Mouse (Mus musculus) stomach, postnatal 0 days (tissue): ENCODE measurements around the gene Olfr112. TPM values are rescaled to one million over a fixed set of nuclear protein-coding genes. Genes with fewer than 3 reads are reported as not detected.
"Not testable (repeated sequence)": the region's sequence is repeated elsewhere in the genome, so short reads cannot be mapped to it uniquely, and the experiment has no call there.

Experiments
- ATAC-seq: fragments of 200-750 bp; cut with Nextera tagmentation; 2 replicates; pipeline ENCODE4 v1.8.0; 2017; ENCODE audit not compliant: low FRiP score, low TSS enrichment
- DNase-seq: peaks from one replicate; pipeline ENCODE4 v3.0.0-alpha.2; 2016; ENCODE audit warnings: low spot score
- H3K27ac ChIP-seq: fragments of 300-500 bp; sonication (generic); replicated peaks from 2 replicates; pipeline ENCODE4 v1.5.1; 2014; ENCODE audit warnings: mild to moderate bottlenecking, control low read depth
- H3K27me3 ChIP-seq: fragments of 300-500 bp; sonication (generic); 2 replicates; pipeline ENCODE4 v1.6.1; 2014; ENCODE audit warnings: low read length; ENCODE audit not compliant: control insufficient read depth, insufficient read depth
- H3K36me3 ChIP-seq: fragments of 300-500 bp; sonication (generic); 2 replicates; pipeline ENCODE4 v1.6.1; 2014; ENCODE audit warnings: low read length, mixed read lengths; ENCODE audit not compliant: control insufficient read depth, insufficient read depth
- H3K4me1 ChIP-seq: fragments of 300-500 bp; sonication (generic); replicated peaks from 2 replicates; pipeline ENCODE4 v1.6.1; 2014; ENCODE audit warnings: antibody characterized with exemption; ENCODE audit not compliant: control insufficient read depth, insufficient read depth
- H3K4me2 ChIP-seq: fragments of 300-500 bp; sonication (generic); replicated peaks from 2 replicates; pipeline ENCODE4 v1.6.1; 2014; ENCODE audit warnings: low read depth, mild to moderate bottlenecking, control low read depth, moderate library complexity
- H3K4me3 ChIP-seq: fragments of 300-500 bp; sonication (generic); 2 replicates; pipeline ENCODE4 v1.5.1; 2014; ENCODE audit warnings: low read depth, low read length, control low read depth
- H3K9ac ChIP-seq: fragments of 300-500 bp; sonication (generic); 2 replicates; pipeline ENCODE4 v1.6.1; 2014; ENCODE audit warnings: mild to moderate bottlenecking, low read length, control low read depth, mixed read lengths
- H3K9me3 ChIP-seq: fragments of 300-500 bp; sonication (generic); 2 replicates; pipeline ENCODE4 v1.6.1; 2016; ENCODE audit warnings: low read length; ENCODE audit not compliant: control insufficient read depth
- CTCF ChIP-seq: IDR thresholded peaks from 2 replicates; pipeline ENCODE4 v1.5.1; 2016; ENCODE audit warnings: antibody characterized with exemption, low read depth, mild to moderate bottlenecking, moderate library complexity
- EP300 ChIP-seq: optimal IDR thresholded peaks from 2 replicates; pipeline ENCODE3; 2016; ENCODE audit warnings: antibody characterized with exemption
- WGBS: fragments of 180-500 bp; shearing (Covaris S2); extraction: QIAGEN DNeasy Blood & Tissue Kit; methylation state at CpG from one replicate; pipeline ENCODE4 v1.1.7; 2014; 5-methylcytosine and 5-hydroxymethylcytosine counted together
- polyA plus RNA-seq: library from polyadenylated mRNA; unstranded; fragments of >200 nt; fragmentation: Nextera tagmentation; extraction: Ambion mirVana; gene quantifications from 2 replicates; pipeline ENCODE4 v1.2.1, GENCODE M21; 2015

Olfr112 gene
- not detected in 2 replicates for polyA plus RNA-seq

- Histone ChIP-seq H3K36me3 (no peaks in the 10 kb centered on the region), H3K27ac (no peak within 1 kb of the TSS), H3K4me2 (no peak within 1 kb of the TSS), H3K4me3 (no peak within 1 kb of the TSS), H3K9me3 (no peaks in the 10 kb centered on the region), H3K9ac (no peak within 1 kb of the TSS), H3K27me3 (no peaks in the 10 kb centered on the region), H3K4me1 (no peaks in the 10 kb centered on the region)
- ATAC-seq, result no peak
- no peak for DNase-seq
- TF ChIP-seq EP300 (no peak), CTCF (no peak)
These were observed at the start of gene Olfr112 for GRCm38 (mm10) chr17:37569351-37569750. Gene Olfr112 (minus strand): TSS chr17:37569451.

- H3K9ac ChIP-seq, result no peak within 1 kb of the TSS
These were observed 23.4 kb upstream of the Olfr112 start, which contains the start of gene Olfr114 for GRCm38 (mm10) chr17:37592643-37593042. Gene Olfr114 (minus strand): TSS chr17:37592743.

DNA sequence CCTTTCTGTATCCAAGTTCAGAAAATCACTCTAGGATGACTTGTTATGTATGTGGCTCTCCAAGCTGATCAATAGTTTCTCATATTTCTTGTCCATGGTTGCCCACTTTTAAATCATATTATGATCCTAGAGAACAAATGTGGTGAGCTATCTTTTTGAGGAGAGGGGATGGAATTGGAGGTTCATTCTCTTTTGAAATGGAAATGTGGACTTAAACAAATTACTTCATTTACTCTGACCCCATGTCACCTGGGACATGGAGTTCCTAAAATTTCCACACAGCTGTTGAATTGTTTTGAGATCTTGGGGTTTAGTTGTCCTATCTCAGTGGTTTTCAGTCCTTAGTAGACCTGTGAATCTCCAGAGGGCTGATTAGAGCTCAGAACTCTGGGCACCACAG is 8.3 kb upstream of the Olfr112 start, which contains the start of gene Olfr113:
TSS of gene Olfr113 (minus strand) at position 101 of the 400 bp plus-strand sequence.
- H3K4me3 ChIP-seq, result no peak within 1 kb of the TSS
- H3K4me2 ChIP-seq, result no peak within 1 kb of the TSS
- no peaks in the 10 kb centered on the region for H3K9me3 ChIP-seq
- H3K27ac ChIP-seq, result no peak within 1 kb of the TSS
- no peaks in the 10 kb centered on the region for H3K27me3 ChIP-seq
- H3K9ac ChIP-seq, result no peak within 1 kb of the TSS
- H3K36me3 ChIP-seq, result no peaks in the 10 kb centered on the region
- DNase-seq (no peak), ATAC-seq (no peak)
- H3K4me1 ChIP-seq, result no peaks in the 10 kb centered on the region
- TF ChIP-seq EP300 (no peak), CTCF (no peak)

More at GRCm38 (mm10) chr17:37592643-37593042, 23.4 kb upstream of the Olfr112 start, which contains the start of gene Olfr114:
- Histone ChIP-seq H3K9me3 (no peaks in the 10 kb centered on the region), H3K4me1 (no peaks in the 10 kb centered on the region), H3K4me2 (no peak within 1 kb of the TSS), H3K4me3 (no peak within 1 kb of the TSS), H3K27ac (no peak within 1 kb of the TSS), H3K27me3 (no peaks in the 10 kb centered on the region), H3K36me3 (no peaks in the 10 kb centered on the region)
- ATAC-seq (no peak), DNase-seq (no peak)
- no peak for TF ChIP-seq CTCF

DNA sequence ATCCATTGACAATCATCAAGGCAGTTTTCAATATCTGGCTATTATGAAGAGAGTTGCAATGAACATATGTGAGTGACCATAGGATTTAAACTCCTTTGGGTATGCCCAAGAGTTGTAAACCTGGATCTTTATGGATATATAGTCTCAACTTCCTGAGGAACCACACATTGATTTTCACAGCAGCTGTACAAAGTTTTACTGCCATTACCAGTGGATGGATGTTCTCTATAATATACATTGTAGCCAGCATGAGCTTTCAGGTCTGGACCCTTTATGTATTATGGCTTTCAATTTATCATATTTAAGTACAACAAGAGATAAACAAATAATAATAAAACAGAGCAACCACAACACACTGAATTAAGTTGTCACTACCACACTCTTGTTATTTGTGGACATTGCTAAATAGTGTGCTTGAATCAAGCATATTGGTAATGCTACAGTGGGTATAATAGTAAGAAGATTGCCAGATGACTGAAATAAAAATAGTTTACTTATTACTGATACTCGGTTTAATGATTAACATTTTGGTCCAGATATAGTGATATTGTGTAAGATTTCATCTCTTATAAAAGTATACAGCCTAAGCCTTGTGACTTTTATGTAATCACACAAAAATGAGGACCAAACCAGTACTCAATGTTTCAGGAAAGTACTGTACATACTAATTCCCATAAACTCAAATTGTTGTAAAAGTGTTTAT is 10.2 kb downstream of the Olfr112 start:
- ATAC-seq, result no peak
- Histone ChIP-seq H3K4me1 (no peaks in the 10 kb centered on the region), H3K4me3 (no peak overlapping the region), H3K27ac (no peak overlapping the region), H3K9ac (no peak overlapping the region), H3K4me2 (no peak overlapping the region), H3K36me3 (no peaks in the 10 kb centered on the region), H3K27me3 (no peaks in the 10 kb centered on the region), H3K9me3 (no peaks in the 10 kb centered on the region)
- WGBS, result 54% methylated on average over 1 of the region's 1 CpGs
- DNase-seq, result no peak
- no peak for TF ChIP-seq EP300
- TF ChIP-seq CTCF, result no peak

GRCm38 (mm10) chr17:37543800-37544435 is 25.3 kb downstream of the Olfr112 start:
- Histone ChIP-seq H3K4me3 (no peak overlapping the region), H3K4me1 (no peaks in the 10 kb centered on the region), H3K4me2 (no peak overlapping the region), H3K9me3 (no peaks in the 10 kb centered on the region), H3K27me3 (no peaks in the 10 kb centered on the region), H3K9ac (no peak overlapping the region), H3K27ac (no peak overlapping the region), H3K36me3 (no peaks in the 10 kb centered on the region)
- TF ChIP-seq EP300 (no peak), CTCF (no peak)
- 64% methylated on average over 3 of the region's 3 CpGs for WGBS
- ATAC-seq (no peak), DNase-seq (no peak)

GRCm38 (mm10) chr17:37541454-37542119 is 27.7 kb downstream of the Olfr112 start:
- TF ChIP-seq EP300 (no peak), CTCF (no peak)
- no peaks in the 10 kb centered on the region for H3K4me1 ChIP-seq
- DNase-seq (no peak), ATAC-seq (no peak)
- H3K27ac ChIP-seq, result no peak overlapping the region
- no peak overlapping the region for H3K4me2 ChIP-seq
- 85% methylated on average over 4 of the region's 4 CpGs for WGBS
- no peak overlapping the region for H3K9ac ChIP-seq
- no peaks in the 10 kb centered on the region for H3K36me3 ChIP-seq
- no peaks in the 10 kb centered on the region for H3K9me3 ChIP-seq
- no peak overlapping the region for H3K4me3 ChIP-seq
- no peaks in the 10 kb centered on the region for H3K27me3 ChIP-seq

DNA sequence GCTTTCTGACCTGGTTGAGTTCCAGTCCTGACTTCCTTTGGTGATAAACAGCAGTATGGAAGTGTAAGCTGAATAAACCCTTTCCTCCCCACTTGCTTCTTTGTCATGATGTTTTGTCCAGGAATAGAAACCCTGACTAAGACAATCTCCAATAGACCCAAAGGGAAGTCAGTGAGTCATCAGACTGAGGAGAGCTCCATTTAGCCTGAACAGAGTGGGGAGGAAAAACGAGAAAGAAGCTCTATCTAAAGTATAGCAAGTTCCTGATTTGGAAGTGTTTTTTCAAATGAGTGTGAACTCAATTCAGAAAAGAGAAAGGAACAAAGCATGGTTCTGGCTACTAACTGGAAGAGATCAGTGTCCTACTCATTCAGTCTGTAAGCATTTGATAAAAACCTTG is 30.8 kb downstream of the Olfr112 start:
- H3K9me3 ChIP-seq, ATAC-seq, H3K27me3 ChIP-seq, H3K9ac ChIP-seq, H3K4me3 ChIP-seq, H3K27ac ChIP-seq, H3K4me1 ChIP-seq, H3K4me2 ChIP-seq, DNase-seq, H3K36me3 ChIP-seq: not testable (repeated sequence)
- WGBS, result 61% methylated on average over 1 of the region's 1 CpGs
